Mouse (Mus musculus): ENCODE results near the gene Emg1. TPM values are rescaled to one million over a fixed set of nuclear protein-coding genes. Genes with fewer than 3 reads are reported as not detected.

Emg1 gene
- total RNA-seq, 1 experiment = 344 TPM

- H3K4me3 ChIP-seq (ENCODE audit: insufficient read depth in 1 of 2, low read depth in 1 of 2, low read length in 2 of 2, poor library complexity in 1 of 2, severe bottlenecking in 1 of 2) = peak overlapping the region; percentile 72 to 76
- peaks cover 13% of the 10 kb centered on the region; the same call in 1 of the 2 replicates for H3K36me3 ChIP-seq (ENCODE audit: control insufficient read depth, insufficient read depth, low read length, poor library complexity, severe bottlenecking)
- H3K27ac ChIP-seq (ENCODE audit: insufficient read depth, low read depth, low read length, poor library complexity, severe bottlenecking) = peak overlapping the region; percentile 61
- H3K9ac ChIP-seq (ENCODE audit: insufficient read depth, low read depth, low read length, poor library complexity, severe bottlenecking) = peak overlapping the region; percentile 87
- peaks cover 0 to 18% of the 10 kb centered on the region in 2 experiments; a peak in 1 of 4 replicates for H3K4me1 ChIP-seq (ENCODE audit: control insufficient read depth in 2 of 2, insufficient read depth in 2 of 2, low read length in 2 of 2, poor library complexity in 1 of 2)
- TF ChIP-seq CHD2 (IDR thresholded peaks at IDR 0.05; ENCODE audit: low read depth, low read length) = peak; percentile 89
- no peak for TF ChIP-seq ZNF384 (IDR thresholded peaks at IDR 0.05; ENCODE audit: low read depth, low read length)
- TF ChIP-seq MAFK (IDR thresholded peaks at IDR 0.05; ENCODE audit: insufficient read depth, low read depth, low read length) = no peak
- peak; percentile 79 for TF ChIP-seq HCFC1 (IDR thresholded peaks at IDR 0.05; ENCODE audit: borderline replicate concordance, insufficient read depth, low read length)
- no peak for TF ChIP-seq ZC3H11A (IDR thresholded peaks at IDR 0.05; ENCODE audit: borderline replicate concordance, low read depth, low read length)
- peak; percentile 90 for DNase-seq (ENCODE audit: low read depth, low spot score)
- H3K9me3 ChIP-seq (ENCODE audit: control insufficient read depth, insufficient read depth, low read depth, low read length) = no peaks in the 10 kb centered on the region
- in situ Hi-C loops (cut with MboI; ENCODE audit: low sequenced_read_pairs in 2 of 2, unreplicated experiment in 2 of 2) = no loop called here
Observed at GRCm38 (mm10) chr6:124745490-124746295, 33.7 kb upstream of the Emg1 start.

GRCm38 (mm10) chr6:124744755-124745321 lies 32.9 kb upstream of the Emg1 start:
- H3K9me3 ChIP-seq (ENCODE audit: control insufficient read depth, insufficient read depth, low read depth, low read length) = no peaks in the 10 kb centered on the region
- DNase-seq (ENCODE audit: low read depth, low spot score) = no peak
- TF ChIP-seq MAFK (IDR thresholded peaks at IDR 0.05; ENCODE audit: insufficient read depth, low read depth, low read length) = no peak
- peak overlapping the region; percentile 30; the same call in 1 of the 2 replicates for H3K27ac ChIP-seq (ENCODE audit: insufficient read depth, low read depth, low read length, poor library complexity, severe bottlenecking)
- in situ Hi-C loops (cut with MboI; ENCODE audit: low sequenced_read_pairs in 2 of 2, unreplicated experiment in 2 of 2) = no loop called here
- H3K4me3 ChIP-seq (ENCODE audit: insufficient read depth in 1 of 2, low read depth in 1 of 2, low read length in 2 of 2, poor library complexity in 1 of 2, severe bottlenecking in 1 of 2) = peak overlapping the region; percentile 60 to 62
- peaks cover 13% of the 10 kb centered on the region; the same call in 1 of the 2 replicates for H3K36me3 ChIP-seq (ENCODE audit: control insufficient read depth, insufficient read depth, low read length, poor library complexity, severe bottlenecking)
- peaks cover 0 to 19% of the 10 kb centered on the region in 2 experiments; a peak in 2 of 4 replicates for H3K4me1 ChIP-seq (ENCODE audit: control insufficient read depth in 2 of 2, insufficient read depth in 2 of 2, low read length in 2 of 2, poor library complexity in 1 of 2)
- H3K9ac ChIP-seq (ENCODE audit: insufficient read depth, low read depth, low read length, poor library complexity, severe bottlenecking) = peak overlapping the region; percentile 86

GRCm38 (mm10) chr6:124743647-124744046 lies 31.7 kb upstream of the Emg1 start:
- H3K27ac ChIP-seq (ENCODE audit: insufficient read depth, low read depth, low read length, poor library complexity, severe bottlenecking) = no peak overlapping the region
- DNase-seq (ENCODE audit: low read depth, low spot score) = no peak
- no peaks in the 10 kb centered on the region for H3K9me3 ChIP-seq (ENCODE audit: control insufficient read depth, insufficient read depth, low read depth, low read length)
- TF ChIP-seq ZNF384 (IDR thresholded peaks at IDR 0.05; ENCODE audit: low read depth, low read length) = no peak
- TF ChIP-seq ZC3H11A (IDR thresholded peaks at IDR 0.05; ENCODE audit: borderline replicate concordance, low read depth, low read length) = no peak
- no peak for TF ChIP-seq CHD2 (IDR thresholded peaks at IDR 0.05; ENCODE audit: low read depth, low read length)
- no peak for TF ChIP-seq MAFK (IDR thresholded peaks at IDR 0.05; ENCODE audit: insufficient read depth, low read depth, low read length)
- TF ChIP-seq HCFC1 (IDR thresholded peaks at IDR 0.05; ENCODE audit: borderline replicate concordance, insufficient read depth, low read length) = no peak
- no peak overlapping the region for H3K9ac ChIP-seq (ENCODE audit: insufficient read depth, low read depth, low read length, poor library complexity, severe bottlenecking)
- peaks cover 0 to 22% of the 10 kb centered on the region in 2 experiments; a peak in 2 of 4 replicates for H3K4me1 ChIP-seq (ENCODE audit: control insufficient read depth in 2 of 2, insufficient read depth in 2 of 2, low read length in 2 of 2, poor library complexity in 1 of 2)
- H3K36me3 ChIP-seq (ENCODE audit: control insufficient read depth, insufficient read depth, low read length, poor library complexity, severe bottlenecking) = peaks cover 13% of the 10 kb centered on the region; the same call in 1 of the 2 replicates
- no peak overlapping the region for H3K4me3 ChIP-seq (ENCODE audit: insufficient read depth in 1 of 2, low read depth in 1 of 2, low read length in 2 of 2, poor library complexity in 1 of 2, severe bottlenecking in 1 of 2)
- in situ Hi-C loops (cut with MboI; ENCODE audit: low sequenced_read_pairs in 2 of 2, unreplicated experiment in 2 of 2) = no loop called here

GRCm38 (mm10) chr6:124742839-124743514 lies 31.0 kb upstream of the Emg1 start:
- DNase-seq (ENCODE audit: low read depth, low spot score) = no peak
- H3K27ac ChIP-seq (ENCODE audit: insufficient read depth, low read depth, low read length, poor library complexity, severe bottlenecking) = no peak overlapping the region
- in situ Hi-C loops (cut with MboI; ENCODE audit: low sequenced_read_pairs in 2 of 2, unreplicated experiment in 2 of 2) = no loop called here
- no peak overlapping the region for H3K9ac ChIP-seq (ENCODE audit: insufficient read depth, low read depth, low read length, poor library complexity, severe bottlenecking)
- peaks cover 0 to 25% of the 10 kb centered on the region in 2 experiments; a peak in 2 of 4 replicates for H3K4me1 ChIP-seq (ENCODE audit: control insufficient read depth in 2 of 2, insufficient read depth in 2 of 2, low read length in 2 of 2, poor library complexity in 1 of 2)
- H3K36me3 ChIP-seq (ENCODE audit: control insufficient read depth, insufficient read depth, low read length, poor library complexity, severe bottlenecking) = peaks cover 13% of the 10 kb centered on the region; the same call in 1 of the 2 replicates
- no peak overlapping the region for H3K4me3 ChIP-seq (ENCODE audit: insufficient read depth in 1 of 2, low read depth in 1 of 2, low read length in 2 of 2, poor library complexity in 1 of 2, severe bottlenecking in 1 of 2)
- no peaks in the 10 kb centered on the region for H3K9me3 ChIP-seq (ENCODE audit: control insufficient read depth, insufficient read depth, low read depth, low read length)
- TF ChIP-seq CHD2 (IDR thresholded peaks at IDR 0.05; ENCODE audit: low read depth, low read length) = no peak
- no peak for TF ChIP-seq MAFK (IDR thresholded peaks at IDR 0.05; ENCODE audit: insufficient read depth, low read depth, low read length)
- no peak for TF ChIP-seq ZC3H11A (IDR thresholded peaks at IDR 0.05; ENCODE audit: borderline replicate concordance, low read depth, low read length)
- TF ChIP-seq HCFC1 (IDR thresholded peaks at IDR 0.05; ENCODE audit: borderline replicate concordance, insufficient read depth, low read length) = no peak
- no peak for TF ChIP-seq ZNF384 (IDR thresholded peaks at IDR 0.05; ENCODE audit: low read depth, low read length)

All from ES-E14 (cell line).